Mouse (Mus musculus) heart, embryonic 15.5 days (tissue): ENCODE data around the gene Ube2l6. TPM values are rescaled to one million over a fixed set of nuclear protein-coding genes. Genes with fewer than 3 reads are reported as not detected.
"Not testable (repeated sequence)": the region's sequence is repeated elsewhere in the genome, so short reads cannot be mapped to it uniquely, and the experiment has no call there.

Source experiments
- ATAC-seq: fragments of 200-750 bp; cut with Nextera tagmentation; replicated peaks from 2 replicates; pipeline ENCODE4 v1.8.0; 2017; ENCODE audit warnings: low read depth, moderate TSS enrichment; ENCODE audit not compliant: insufficient number of reproducible peaks, insufficient read depth, low FRiP score
- H3K27ac ChIP-seq: fragments of 300-500 bp; sonication (generic); 2 replicates; pipeline ENCODE4 v1.5.1; 2015; ENCODE audit warnings: mild to moderate bottlenecking, inconsistent platforms
- H3K27me3 ChIP-seq: fragments of 300-500 bp; sonication (generic); 2 replicates; pipeline ENCODE4 v1.6.1; 2015; ENCODE audit warnings: inconsistent platforms
- H3K36me3 ChIP-seq: fragments of 300-500 bp; sonication (generic); 2 replicates; pipeline ENCODE4 v1.6.1; 2015; ENCODE audit warnings: mild to moderate bottlenecking, inconsistent platforms
- H3K4me1 ChIP-seq: fragments of 300-500 bp; sonication (generic); replicated peaks from 2 replicates; pipeline ENCODE4 v1.6.1; 2015; ENCODE audit warnings: inconsistent platforms
- H3K4me2 ChIP-seq: fragments of 300-500 bp; sonication (generic); 2 replicates; pipeline ENCODE4 v1.6.1; 2015; ENCODE audit warnings: inconsistent platforms, mild to moderate bottlenecking, moderate library complexity
- H3K4me3 ChIP-seq: fragments of 300-500 bp; sonication (generic); 2 replicates; pipeline ENCODE4 v1.5.1; 2015; ENCODE audit warnings: mild to moderate bottlenecking, inconsistent platforms
- H3K9ac ChIP-seq: fragments of 300-500 bp; sonication (generic); 2 replicates; pipeline ENCODE4 v1.6.1; 2015; ENCODE audit warnings: mild to moderate bottlenecking, inconsistent platforms
- H3K9me3 ChIP-seq: fragments of 300-500 bp; sonication (generic); replicated peaks from 2 replicates; pipeline ENCODE4 v1.6.1; 2016; ENCODE audit warnings: inconsistent platforms
- WGBS: fragments of 180-500 bp; shearing (Covaris S2); methylation state at CpG from one replicate; pipeline ENCODE4 v1.1.7; 2015; ENCODE audit warnings: mixed read lengths; 5-methylcytosine and 5-hydroxymethylcytosine counted together
- polyA plus RNA-seq: library from polyadenylated mRNA; unstranded; fragments of >200 nt; fragmentation: Nextera tagmentation; extraction: Ambion mirVana; gene quantifications from 2 replicates; pipeline ENCODE4 v1.2.1, GENCODE M21; 2015

Ube2l6 gene
- polyA plus RNA-seq, 1 experiment from 2014 or later: 128 TPM

GRCm38 (mm10) chr2:84793154-84793553 lies 5.5 kb upstream of the Ube2l6 start:
- Histone ChIP-seq H3K4me2 (no peak overlapping the region), H3K4me3 (no peak overlapping the region), H3K36me3 (no peaks in the 10 kb centered on the region), H3K4me1 (0 out of 2 replicates have a peak, but pooled peaks cover 7% of the 10 kb centered on the region), H3K27ac (no peak overlapping the region), H3K9me3 (no peaks in the 10 kb centered on the region; the same call in 1 of the 2 replicates), H3K9ac (no peak overlapping the region), H3K27me3 (no peaks in the 10 kb centered on the region)
- no peak for ATAC-seq
- WGBS: 89% methylated on average over 3 of the region's 3 CpGs

- no peak overlapping the region for H3K4me3 ChIP-seq
- no peaks in the 10 kb centered on the region; the same call in 1 of the 2 replicates for H3K9me3 ChIP-seq
- H3K9ac ChIP-seq: no peak overlapping the region
- H3K4me1 ChIP-seq: 0 out of 2 replicates have a peak, but pooled peaks cover 12% of the 10 kb centered on the region
- no peak overlapping the region for H3K27ac ChIP-seq
- WGBS: 76% methylated on average over 3 of the region's 3 CpGs
- ATAC-seq: no peak
- H3K36me3 ChIP-seq: no peaks in the 10 kb centered on the region
- no peaks in the 10 kb centered on the region for H3K27me3 ChIP-seq
- H3K4me2 ChIP-seq: no peak overlapping the region
Observed at GRCm38 (mm10) chr2:84793871-84794270, 4.8 kb upstream of the Ube2l6 start.

- H3K9ac ChIP-seq: peak overlapping the region; percentile 64
- H3K4me3 ChIP-seq: peak overlapping the region; percentile 72
- no peaks in the 10 kb centered on the region for H3K27me3 ChIP-seq
- H3K27ac ChIP-seq: peak overlapping the region; percentile 75
- no peaks in the 10 kb centered on the region for H3K36me3 ChIP-seq
- H3K9me3 ChIP-seq: no peaks in the 10 kb centered on the region; the same call in 1 of the 2 replicates
- WGBS: 12% methylated on average over 13 of the region's 13 CpGs
- peak overlapping the region; percentile 99 for H3K4me2 ChIP-seq
- H3K4me1 ChIP-seq: 0 out of 2 replicates have a peak, but pooled peaks cover 10% of the 10 kb centered on the region
- ATAC-seq: peak; percentile 38; the same call in 1 of the 2 replicates
Observed at GRCm38 (mm10) chr2:84797833-84798492, 665 bp upstream of the Ube2l6 start.

- H3K9ac ChIP-seq: peak overlapping the region; percentile 64
- H3K4me2 ChIP-seq: peak overlapping the region; percentile 99
- H3K4me1 ChIP-seq: 0 out of 2 replicates have a peak, but pooled peaks cover 10% of the 10 kb centered on the region
- H3K27me3 ChIP-seq: no peaks in the 10 kb centered on the region
- WGBS: 0% methylated on average over 16 of the region's 16 CpGs
- peak; percentile 47 for ATAC-seq
- H3K36me3 ChIP-seq: peaks cover 4% of the 10 kb centered on the region; the same call in 1 of the 2 replicates
- peak overlapping the region; percentile 75 for H3K27ac ChIP-seq
- H3K9me3 ChIP-seq: no peaks in the 10 kb centered on the region; the same call in 1 of the 2 replicates
- H3K4me3 ChIP-seq: peak overlapping the region; percentile 72
Observed at GRCm38 (mm10) chr2:84799041-84799561, 473 bp downstream of the Ube2l6 start.

GRCm38 (mm10) chr2:84800304-84800703 lies 1.7 kb downstream of the Ube2l6 start:
- Histone ChIP-seq H3K36me3 (peaks cover 4% of the 10 kb centered on the region; the same call in 1 of the 2 replicates), H3K4me3 (no peak overlapping the region), H3K27me3 (no peaks in the 10 kb centered on the region), H3K4me2 (no peak overlapping the region; the same call in 1 of the 2 replicates), H3K27ac (no peak overlapping the region), H3K9ac (no peak overlapping the region), H3K9me3 (no peaks in the 10 kb centered on the region), H3K4me1 (0 out of 2 replicates have a peak, but pooled peaks cover 10% of the 10 kb centered on the region)
- WGBS: 65% methylated on average over 4 of the region's 4 CpGs
- ATAC-seq: no peak

GRCm38 (mm10) chr2:84801223-84801622 lies 2.6 kb downstream of the Ube2l6 start:
- not testable (repeated sequence) for H3K9ac ChIP-seq, H3K27ac ChIP-seq, H3K36me3 ChIP-seq, H3K27me3 ChIP-seq, H3K4me2 ChIP-seq, H3K4me3 ChIP-seq, H3K9me3 ChIP-seq, H3K4me1 ChIP-seq, ATAC-seq
- 78% methylated on average over 5 of the region's 5 CpGs for WGBS

- Histone ChIP-seq H3K4me1 (0 out of 2 replicates have a peak, but pooled peaks cover 3% of the 10 kb centered on the region), H3K27me3 (no peaks in the 10 kb centered on the region), H3K9me3 (no peaks in the 10 kb centered on the region), H3K27ac (no peak overlapping the region), H3K9ac (no peak overlapping the region), H3K4me3 (no peak overlapping the region), H3K36me3 (peaks cover 10% of the 10 kb centered on the region; the same call in 1 of the 2 replicates), H3K4me2 (no peak overlapping the region)
- ATAC-seq: no peak
- 87% methylated on average over 7 of the region's 7 CpGs for WGBS
Observed at GRCm38 (mm10) chr2:84803963-84804362, 5.3 kb downstream of the Ube2l6 start.

- peaks cover 10% of the 10 kb centered on the region; the same call in 1 of the 2 replicates for H3K36me3 ChIP-seq
- no peak overlapping the region for H3K9ac ChIP-seq
- no peak overlapping the region for H3K4me3 ChIP-seq
- peaks cover 10% of the 10 kb centered on the region for H3K4me1 ChIP-seq
- no peaks in the 10 kb centered on the region for H3K27me3 ChIP-seq
- no peaks in the 10 kb centered on the region for H3K9me3 ChIP-seq
- WGBS: 52% methylated on average over 5 of the region's 5 CpGs
- H3K27ac ChIP-seq: no peak overlapping the region
- ATAC-seq: no peak
- H3K4me2 ChIP-seq: no peak overlapping the region
Observed at GRCm38 (mm10) chr2:84806546-84806945, 7.9 kb downstream of the Ube2l6 start.

- Histone ChIP-seq H3K27ac (no peak overlapping the region), H3K36me3 (0 out of 2 replicates have a peak, but pooled peaks cover 6% of the 10 kb centered on the region), H3K9me3 (no peaks in the 10 kb centered on the region), H3K4me3 (no peak overlapping the region), H3K4me1 (peaks cover 22% of the 10 kb centered on the region), H3K27me3 (no peaks in the 10 kb centered on the region), H3K9ac (no peak overlapping the region), H3K4me2 (no peak overlapping the region)
- no peak for ATAC-seq
Observed at GRCm38 (mm10) chr2:84809330-84809729, 10.7 kb downstream of the Ube2l6 start.

GRCm38 (mm10) chr2:84810526-84810885 lies 11.9 kb downstream of the Ube2l6 start:
- 66% methylated on average over 6 of the region's 6 CpGs for whole genome bisulfite sequencing
- H3K4me3 ChIP-seq: no peak overlapping the region
- 0 out of 2 replicates have a peak, but pooled peaks cover 6% of the 10 kb centered on the region for H3K36me3 ChIP-seq
- H3K27me3 ChIP-seq: no peaks in the 10 kb centered on the region
- no peak overlapping the region for H3K9ac ChIP-seq
- peak overlapping the region; percentile 63 for H3K4me2 ChIP-seq
- ATAC-seq: no peak
- H3K4me1 ChIP-seq: peaks cover 22% of the 10 kb centered on the region
- H3K9me3 ChIP-seq: no peaks in the 10 kb centered on the region
- peak overlapping the region; percentile 81 for H3K27ac ChIP-seq

- Histone ChIP-seq H3K36me3 (0 out of 2 replicates have a peak, but pooled peaks cover 6% of the 10 kb centered on the region), H3K4me2 (peak overlapping the region; percentile 63), H3K27ac (peak overlapping the region; percentile 81), H3K4me1 (peaks cover 22% of the 10 kb centered on the region), H3K4me3 (peak overlapping the region; percentile 36), H3K27me3 (no peaks in the 10 kb centered on the region), H3K9ac (peak overlapping the region; percentile 35; the same call in 1 of the 2 replicates), H3K9me3 (no peaks in the 10 kb centered on the region)
- 20% methylated on average over 26 of the region's 26 CpGs for WGBS
- peak; percentile 58 for ATAC-seq
Observed at GRCm38 (mm10) chr2:84810886-84811577, 12.4 kb downstream of the Ube2l6 start.
